Mouse (Mus musculus) embryo, embryonic 11.5 days (tissue): ENCODE data around the gene Ccl25.
"Not testable (repeated sequence)": the region's sequence is repeated elsewhere in the genome, so short reads cannot be mapped to it uniquely, and the experiment has no call there.

Experiments
- DNase-seq: peaks from one replicate; pipeline ENCODE4 v3.0.0-alpha.2; 2012; ENCODE audit warnings: low read depth, low spot score

Gene Ccl25

DNA sequence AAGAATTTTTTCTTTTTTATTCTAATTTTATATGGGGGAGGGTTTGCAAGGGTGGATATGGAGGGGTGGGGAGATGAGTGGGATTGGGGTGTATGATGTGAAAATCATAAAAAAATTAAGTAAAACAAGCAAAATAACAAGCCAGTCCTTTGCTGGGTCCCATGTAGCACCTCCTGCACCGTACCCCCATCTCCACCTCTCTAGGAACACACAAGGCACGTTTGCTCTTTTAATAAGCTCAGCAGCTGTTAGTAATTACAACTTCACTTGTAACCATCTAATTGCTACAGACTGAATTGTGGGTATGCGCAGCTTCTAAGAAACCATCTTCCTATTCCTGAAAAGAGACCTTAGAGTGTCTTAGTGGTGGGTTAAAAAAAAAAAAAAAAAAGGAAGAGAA lies 15.2 kb downstream of the Ccl25 start:
- no peak for DNase-seq

DNA sequence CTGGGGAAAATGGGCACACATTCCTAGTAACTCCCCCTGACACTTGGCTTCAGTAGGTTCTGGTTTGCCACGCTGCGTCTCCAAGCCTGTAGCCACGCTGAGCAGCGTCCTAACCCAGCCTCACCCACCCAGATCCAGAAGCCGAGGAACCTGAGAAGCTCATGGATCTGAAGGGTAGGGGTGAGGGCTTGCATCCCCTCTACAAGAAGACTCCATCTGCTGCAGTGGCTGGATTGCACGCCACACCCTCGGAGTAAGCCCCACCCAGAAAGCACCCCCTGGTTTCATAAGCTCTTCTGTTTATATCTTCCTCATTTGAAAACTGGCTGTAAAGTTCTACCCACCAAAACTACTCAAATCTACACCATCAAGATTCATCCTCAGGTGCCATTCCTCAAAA lies 22.7 kb downstream of the Ccl25 start:
- no peak for DNase-seq

DNA sequence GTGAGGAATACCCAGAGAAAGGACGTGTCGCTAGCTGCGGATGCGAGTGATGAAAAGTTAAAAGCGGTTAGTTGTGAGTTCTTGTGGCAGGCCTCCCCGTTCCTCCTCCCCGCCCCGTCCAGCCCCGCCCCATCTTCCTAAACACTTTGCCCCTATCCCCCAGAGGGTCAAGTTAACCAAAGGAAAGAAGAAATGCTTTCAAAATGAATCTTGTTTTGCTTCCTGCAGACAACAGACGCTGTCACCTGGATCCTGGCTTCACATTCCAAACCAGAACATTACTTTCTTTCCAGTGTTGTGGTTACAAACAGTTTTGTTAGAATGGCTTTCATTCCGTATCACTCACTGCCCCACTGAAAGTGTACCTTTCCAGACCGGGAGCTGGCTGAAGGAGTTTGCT lies 23.3 kb downstream of the Ccl25 start:
- DNase-seq: no peak

- DNase-seq: no peak
Observed at GRCm38 (mm10) chr8:4349335-4349734, 24.3 kb downstream of the Ccl25 start.

DNA sequence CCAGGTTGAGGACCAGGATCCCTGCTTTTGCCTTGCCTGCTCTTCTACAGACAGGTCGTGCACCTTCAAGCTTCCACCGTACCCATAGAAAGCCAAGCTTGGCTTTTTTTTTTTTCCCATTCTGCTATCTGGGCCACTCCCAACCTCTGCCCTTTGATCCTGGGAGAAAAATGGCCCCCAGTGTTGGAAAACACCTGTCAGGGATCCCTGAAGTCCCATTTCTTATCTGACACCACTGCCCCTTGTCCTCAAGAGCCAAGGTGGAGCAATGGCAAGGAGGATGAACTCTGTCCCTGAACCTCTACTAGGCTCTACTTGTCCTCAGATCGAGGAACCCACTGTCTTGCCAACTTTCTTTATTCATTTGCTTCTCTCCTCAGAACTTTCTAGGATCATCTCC lies 25.6 kb downstream of the Ccl25 start:
- DNase-seq: no peak

- not testable (repeated sequence) for DNase-seq
Observed at GRCm38 (mm10) chr8:4352562-4352961, 27.6 kb downstream of the Ccl25 start.

DNA sequence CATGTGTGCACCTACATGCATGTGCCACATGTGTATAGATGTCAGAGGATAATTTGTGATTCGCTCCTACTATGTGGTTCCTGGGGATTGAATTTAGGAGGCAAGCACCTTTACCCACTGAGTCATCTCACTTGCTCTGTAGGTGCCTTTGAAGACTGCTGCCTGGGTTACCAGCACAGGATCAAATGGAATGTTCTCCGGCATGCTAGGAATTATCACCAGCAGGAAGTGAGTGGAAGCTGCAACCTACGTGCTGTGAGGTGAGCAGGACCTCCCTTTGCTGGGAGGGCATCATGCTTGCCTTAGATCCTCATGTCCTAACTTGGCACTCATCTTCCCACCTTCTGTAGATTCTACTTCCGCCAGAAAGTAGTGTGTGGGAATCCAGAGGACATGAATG lies 28.7 kb downstream of the Ccl25 start:
- no peak for DNase-seq

DNA sequence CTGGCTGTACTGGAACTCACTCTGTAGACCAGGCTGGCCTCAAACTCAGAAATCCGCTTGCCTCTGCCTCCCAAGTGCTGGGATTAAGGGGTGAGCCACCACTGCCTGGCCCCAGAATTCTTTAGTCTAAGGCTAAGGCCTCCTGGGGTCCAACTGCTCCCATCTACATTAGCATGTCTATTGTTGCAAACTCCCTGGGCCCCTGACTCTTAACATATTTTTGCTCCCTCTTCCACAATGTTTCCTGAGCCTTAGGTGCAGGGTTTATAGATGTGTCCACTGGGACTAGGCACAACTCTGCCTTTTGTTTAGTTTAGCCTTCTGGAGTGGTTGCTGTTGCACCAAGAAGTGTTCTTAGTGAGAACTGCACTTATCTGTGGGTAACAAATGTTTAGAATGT lies 29.5 kb downstream of the Ccl25 start:
- DNase-seq: no peak

DNA sequence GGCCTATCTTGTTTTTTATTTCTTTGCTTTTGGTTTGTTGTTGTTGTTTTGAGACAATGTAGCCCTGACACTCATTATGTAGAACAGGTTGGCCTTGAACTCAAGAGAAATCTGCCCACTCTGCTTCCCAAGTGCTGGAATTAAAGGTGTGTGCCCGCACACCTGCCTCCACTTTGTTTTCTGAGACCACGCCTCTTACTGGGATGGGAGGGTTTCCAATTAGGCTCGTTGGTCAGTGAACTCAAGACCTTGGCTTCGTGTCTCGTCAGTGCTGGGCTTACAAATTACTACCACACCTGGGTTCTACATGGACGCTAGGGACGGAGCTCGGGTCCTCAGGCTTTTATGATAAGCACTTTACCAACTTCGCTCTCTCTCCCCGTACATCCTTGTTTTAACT lies 30.4 kb downstream of the Ccl25 start:
- no peak for DNase-seq

DNA sequence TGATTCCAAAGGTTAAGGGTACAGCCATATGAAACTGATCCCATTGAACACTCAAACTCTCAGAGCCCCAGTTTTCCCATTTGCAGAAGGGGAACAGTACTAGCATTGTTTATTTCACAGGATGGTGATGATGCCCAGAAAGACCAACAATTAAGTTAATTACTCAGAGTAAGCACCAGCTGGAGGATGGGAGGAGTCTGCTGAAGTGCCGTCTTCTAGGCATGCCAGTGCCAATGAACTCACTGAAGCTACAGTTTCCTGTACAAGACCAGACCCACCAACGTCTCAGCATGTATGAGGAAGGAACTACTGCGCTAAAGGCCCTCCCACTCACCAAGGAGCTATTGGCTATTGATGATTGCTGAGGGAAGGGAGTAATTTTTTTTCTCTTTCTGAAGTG lies 34.4 kb downstream of the Ccl25 start:
- DNase-seq: no peak

DNA sequence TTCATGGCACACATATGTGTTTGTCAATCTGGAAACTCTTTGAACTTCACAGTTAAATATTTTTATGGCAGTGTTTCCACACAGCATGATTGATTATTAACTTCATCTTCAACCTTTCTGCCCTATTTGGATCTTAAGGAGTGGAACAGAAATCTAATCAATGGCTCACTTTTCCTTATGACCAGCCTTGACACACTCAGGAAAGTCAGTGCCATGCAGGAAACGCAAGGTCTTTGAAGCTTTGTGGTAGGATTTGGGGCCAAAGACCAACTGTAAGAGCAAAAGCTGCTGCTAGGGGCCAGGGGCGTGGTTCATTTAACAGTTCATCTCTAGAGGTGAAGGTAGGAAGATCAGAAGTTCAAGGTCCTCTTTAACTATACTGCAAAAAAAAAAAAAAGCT lies 35.9 kb downstream of the Ccl25 start:
- no peak for DNase-seq

DNA sequence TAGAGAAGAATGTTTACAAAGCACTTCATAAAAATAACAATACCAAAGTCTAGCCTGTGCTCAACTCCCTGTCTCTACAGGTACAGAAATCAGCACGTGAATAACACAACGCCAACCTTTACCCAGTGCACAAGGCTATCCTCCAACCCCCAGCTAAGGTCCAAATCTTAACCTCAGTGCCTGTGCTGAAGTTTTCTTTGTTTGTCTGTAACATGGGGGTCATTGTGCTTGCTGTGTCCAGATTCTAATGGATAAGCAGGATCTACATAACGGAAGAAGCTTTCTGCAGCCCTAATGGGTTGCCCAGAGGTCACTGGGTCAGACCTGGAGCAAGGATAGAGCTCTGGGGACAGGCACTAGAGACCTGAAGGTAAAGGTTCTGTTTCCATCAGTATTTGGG lies 41.2 kb downstream of the Ccl25 start:
- DNase-seq: no peak

- DNase-seq: no peak
Observed at GRCm38 (mm10) chr8:4367808-4368207, 42.8 kb downstream of the Ccl25 start.

GRCm38 (mm10) chr8:4368470-4368869 lies 43.5 kb downstream of the Ccl25 start:
- DNase-seq: no peak

DNA sequence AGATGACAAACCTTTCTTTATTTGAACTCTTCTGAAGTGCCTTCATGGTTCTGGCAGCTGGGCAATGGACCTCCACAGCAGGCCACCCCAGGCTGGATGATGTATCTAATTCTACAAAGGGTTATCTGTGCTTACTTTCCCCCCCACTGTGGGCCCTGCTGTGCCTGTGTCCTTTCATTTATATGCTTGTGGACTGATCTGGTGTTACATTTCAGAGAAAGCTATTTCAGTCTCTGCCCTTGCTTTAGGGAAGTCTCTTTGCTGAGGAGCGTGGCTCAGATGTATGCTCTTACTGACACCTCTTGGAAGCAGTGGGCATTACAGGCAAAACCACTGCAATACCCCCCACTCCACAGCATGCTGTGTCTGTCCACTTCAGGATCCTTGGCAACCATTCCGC lies 45.1 kb downstream of the Ccl25 start:
- DNase-seq: peak; percentile 19

DNA sequence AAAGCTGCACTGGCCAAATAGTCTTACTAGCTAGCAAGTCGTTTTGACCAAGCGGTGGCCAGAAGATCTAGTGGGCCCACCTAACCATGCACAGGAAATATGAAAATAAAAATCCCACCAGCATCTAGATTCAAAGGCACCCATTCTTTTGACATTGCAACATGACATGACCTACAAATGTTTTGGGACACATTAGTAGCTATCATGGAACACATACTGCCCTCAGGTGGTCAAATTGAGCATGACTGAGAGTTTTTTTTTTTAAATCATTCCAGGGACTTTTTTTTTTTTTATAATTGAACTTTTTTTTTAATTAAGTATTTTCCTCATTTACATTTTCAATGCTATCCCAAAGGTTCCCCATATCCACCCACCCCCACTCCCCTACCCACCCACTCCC lies 47.6 kb downstream of the Ccl25 start:
- no peak for DNase-seq

DNA sequence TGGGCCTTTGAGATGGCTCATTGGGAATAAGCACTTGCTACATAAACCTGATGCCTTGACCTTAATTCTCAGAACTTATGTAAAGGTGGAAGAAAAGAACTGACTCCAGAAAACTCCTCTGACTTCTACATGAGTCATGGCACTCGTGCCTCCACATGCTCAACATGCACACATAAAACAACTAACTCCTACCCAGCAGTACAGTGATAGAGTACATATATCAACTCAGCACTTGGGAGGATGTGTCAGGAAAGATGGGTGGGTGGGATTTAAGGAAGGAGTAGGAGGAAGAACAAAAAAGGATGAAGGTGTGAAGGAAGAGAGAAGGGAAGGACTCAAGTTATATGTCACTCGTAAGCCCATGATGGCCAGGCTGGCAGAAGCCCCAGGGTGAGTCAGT lies 76.4 kb downstream of the Ccl25 start:
- no peak for DNase-seq

DNA sequence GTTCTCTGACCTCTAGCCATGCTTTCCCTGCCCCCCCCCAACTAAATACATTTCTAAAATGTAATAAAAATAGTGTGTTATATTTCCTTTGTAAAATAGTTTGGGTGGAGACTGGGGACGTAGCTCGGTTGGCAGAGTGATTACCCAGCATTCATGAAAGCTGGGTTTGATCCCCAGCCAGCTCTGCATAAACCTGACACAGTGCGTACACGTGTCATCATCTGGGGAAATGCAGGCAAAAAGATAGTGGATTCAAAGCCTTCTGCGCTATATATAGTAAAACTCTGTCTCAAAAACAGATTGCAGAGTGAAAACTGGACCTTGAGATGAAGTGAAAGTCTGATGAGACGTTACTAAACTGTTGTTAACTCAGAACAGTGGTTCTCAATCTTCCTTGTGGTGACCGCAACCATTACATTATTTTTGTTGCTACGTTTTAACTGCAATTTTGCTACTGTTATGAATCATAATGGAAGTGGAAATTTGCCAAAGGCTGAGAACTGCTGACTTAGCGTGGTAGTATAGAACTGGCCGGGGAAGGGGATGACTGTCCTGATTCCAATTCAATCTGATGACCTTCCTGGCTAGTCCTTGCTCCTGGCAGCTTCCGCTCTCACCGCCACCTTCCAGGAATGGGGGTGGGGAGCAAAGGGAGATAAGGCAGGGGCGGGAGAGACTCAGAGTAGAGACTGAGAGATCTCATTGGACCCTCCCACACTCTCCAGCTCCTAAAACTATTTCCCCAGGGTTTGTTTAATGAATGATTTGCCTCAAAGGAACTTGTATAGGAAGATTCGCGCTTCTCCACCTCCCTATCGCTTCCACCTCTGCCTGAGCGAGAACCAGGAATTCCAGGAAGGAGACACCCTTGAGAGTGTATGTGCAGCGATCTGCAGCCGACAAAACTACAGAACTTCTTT lies 79.2 kb downstream of the Ccl25 start:
- no peak for DNase-seq

DNA sequence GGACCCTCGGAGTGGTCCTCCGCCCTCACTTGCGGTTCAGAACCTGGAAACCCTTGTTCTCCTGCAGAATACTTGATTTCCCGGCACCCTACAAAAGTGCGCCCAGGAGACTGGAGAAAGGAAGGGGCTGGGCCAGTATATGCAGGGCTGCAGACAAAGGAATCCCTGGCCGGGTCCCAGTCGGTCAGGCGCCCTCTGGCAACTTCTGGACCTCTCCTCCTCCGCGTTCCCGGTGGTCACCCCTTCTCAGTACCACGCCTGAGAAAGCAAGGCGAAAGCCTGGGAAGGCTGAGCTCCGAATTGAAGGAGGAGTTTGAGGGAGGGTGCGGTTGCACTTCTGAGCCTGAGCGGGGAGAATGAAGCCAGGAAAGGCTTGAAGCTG lies 79.9 kb downstream of the Ccl25 start:
- DNase-seq: peak; percentile 17

DNA sequence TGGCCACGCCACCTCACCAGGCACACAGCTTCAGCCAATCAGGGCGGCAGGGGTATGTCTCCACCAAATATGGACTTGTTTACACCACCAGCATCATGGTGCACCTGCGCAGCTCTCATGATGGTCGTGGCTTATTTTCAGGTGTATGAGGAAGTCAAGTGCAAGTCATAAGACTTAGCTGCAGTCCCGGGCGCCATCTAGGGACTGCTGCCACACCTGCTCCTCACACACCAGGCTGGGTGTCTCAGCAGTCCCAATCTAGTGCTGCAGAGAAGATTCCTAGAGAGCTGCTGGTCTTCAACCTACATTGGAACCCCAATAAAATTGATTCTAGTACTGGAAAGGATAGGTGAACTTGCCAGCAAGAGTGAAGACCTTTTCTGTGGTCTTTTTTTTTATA lies 83.4 kb downstream of the Ccl25 start:
- DNase-seq: not testable (repeated sequence)
